Mouse (Mus musculus) gastrocnemius, postnatal 4 days (tissue): ENCODE results near the gene Cyp2ab1. TPM values are rescaled to one million over a fixed set of nuclear protein-coding genes. Genes with fewer than 3 reads are reported as not detected.

Experiments
- DNase-seq, 2 experiments: peaks; one replicate each; pipeline ENCODE4 v3.0.0; 2021 to 2022; ENCODE audit warnings: low spot score in 2 of 2, mixed read lengths in 2 of 2
- total RNA-seq, 2 experiments: library from RNA; stranded (reverse); gene quantifications; 2 replicates each; pipeline ENCODE4 v1.2.3; 2021

Cyp2ab1 gene
- total RNA-seq, 2 experiments from 2014 or later: 0.34 TPM; not detected in 1

DNA sequence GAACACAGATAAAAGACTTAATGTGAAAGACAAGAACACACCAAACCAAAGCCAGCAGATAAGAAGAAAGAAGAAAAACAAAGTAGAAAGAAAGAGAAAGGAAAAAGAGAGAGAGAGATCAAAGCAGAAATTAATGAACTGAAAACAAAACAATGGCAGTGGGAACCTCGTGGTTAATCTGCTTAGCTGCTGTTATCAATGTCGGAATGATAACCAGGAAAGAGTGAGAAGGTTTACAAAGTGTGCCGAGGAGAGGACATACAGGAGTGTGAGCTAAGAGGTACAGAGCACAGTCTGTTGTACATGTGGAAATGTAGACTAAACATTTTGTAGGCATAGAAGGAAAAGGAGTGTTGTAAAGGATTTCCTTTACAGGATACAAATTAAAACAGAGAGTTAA lies 52.2 kb downstream of the Cyp2ab1 start:
- no peak for DNase-seq

DNA sequence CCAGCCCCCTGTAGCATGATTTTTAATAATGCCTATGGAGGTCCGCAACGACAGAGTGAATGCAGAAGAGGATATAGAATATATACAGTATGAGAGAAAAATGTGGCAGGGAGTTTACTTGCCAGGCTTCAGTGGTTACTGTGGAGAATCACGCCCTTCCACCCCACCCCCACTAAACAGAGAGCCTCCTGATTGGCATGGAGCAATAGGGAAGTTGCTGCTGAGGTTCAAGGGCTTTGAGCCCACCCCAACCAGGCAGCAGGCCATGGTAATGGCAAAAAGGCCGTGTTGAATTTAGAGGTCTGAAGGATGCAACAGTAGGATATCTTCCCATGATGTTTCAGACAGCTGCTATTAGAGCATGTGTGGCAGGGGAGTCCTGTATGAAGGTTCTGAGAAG lies 53.9 kb downstream of the Cyp2ab1 start:
- no peak for DNase-seq

DNA sequence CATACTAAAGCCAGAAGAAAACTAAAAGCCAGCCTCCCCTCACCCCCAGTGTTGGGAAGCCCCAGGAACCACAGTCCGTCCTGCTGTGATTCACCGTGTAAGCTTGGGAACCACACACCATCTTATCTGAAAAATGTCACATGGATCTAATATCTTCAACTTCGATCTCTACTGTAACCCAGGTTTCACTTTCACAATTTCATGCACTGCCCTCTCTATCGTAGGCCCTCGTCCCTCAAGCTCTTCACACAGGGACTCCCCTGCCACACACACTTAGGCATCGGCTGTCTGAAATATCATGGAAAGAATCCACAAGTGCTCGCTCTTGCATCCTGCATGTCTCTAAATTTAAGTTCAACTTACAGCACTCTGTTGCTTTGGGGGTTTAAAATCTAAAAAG lies 60.1 kb downstream of the Cyp2ab1 start:
- DNase-seq: no peak

Other genes with a start within 250 kb of the Cyp2ab1 start
- gene Klhl24, start 227.9 kb downstream of the Cyp2ab1 start, total RNA-seq: 100 to 1,000 TPM; 139 to 162 TPM
- gene Yeats2, start 184.3 kb downstream of the Cyp2ab1 start, total RNA-seq: 10 to 100 TPM; 42.0 to 51.7 TPM
- gene Map6d1, start 84.0 kb downstream of the Cyp2ab1 start, total RNA-seq: 1 to 10 TPM; 1.7 to 1.9 TPM
- gene Parl, start 23.0 kb downstream of the Cyp2ab1 start, total RNA-seq: 10 to 100 TPM; 75.2 to 85.9 TPM
- gene Abcc5, start 101.0 kb upstream of the Cyp2ab1 start, total RNA-seq: 10 to 100 TPM; 59.3 to 70.1 TPM
- 10 to 100 TPM; 46.3 to 51.8 TPM for gene Eif2b5, start 173.4 kb upstream of the Cyp2ab1 start, total RNA-seq
- 10 to 100 TPM; 60.7 to 63.6 TPM for gene Dvl3, start 191.6 kb upstream of the Cyp2ab1 start, total RNA-seq
- 100 to 1,000 TPM; 234 to 258 TPM for gene Ap2m1, start 210.1 kb upstream of the Cyp2ab1 start, total RNA-seq
- 10 to 100 TPM; 54.1 to 55.7 TPM for gene Abcf3, start 223.2 kb upstream of the Cyp2ab1 start, total RNA-seq